In genomic region chr7:100999623-101000022, GRCm38 (mm10) we compare ENCODE assay signal across 24 mouse cellular contexts. TPM values are rescaled to one million over a fixed set of nuclear protein-coding genes. Genes with fewer than 3 reads are reported as not detected.
DNase-seq lines count a peak whose midpoint lies in the region; TF ChIP-seq lines count a peak whose summit lies in the region.
"Had no signal": no experiment of that assay in that cellular context is flagged by ENCODE, and none has a peak within 500 bp of the region (broad histone marks: within the 10 kb centered on the region; RNA-seq: fewer than 3 reads in every experiment).

No protein-coding gene starts in this region.

- TF ChIP-seq CTCF in gastrocnemius, adult 2 months (IDR thresholded peaks at IDR 0.05): no peak
- no peak for TF ChIP-seq CTCF in lung, adult 2 months (IDR thresholded peaks at IDR 0.05; ENCODE audit: insufficient read depth, low read length)

- no peak for DNase-seq in gastrocnemius, adult 2 months
- DNase-seq in gastrocnemius, adult 8-10 months (ENCODE audit: low spot score in 2 of 2): no peak
- peak; percentile 47 for DNase-seq in lung, postnatal 10 days
- DNase-seq in lung, adult 2 months: no peak
- peak; percentile 47 for DNase-seq in NIH3T3 (ENCODE audit: low read depth)
- DNase-seq in right cerebral cortex, postnatal 4 days: no peak
- DNase-seq: adrenal gland, adult 8-10 months; adrenal gland, postnatal 25 days; cerebellum, adult 11-12 months; cerebellum, adult 8-10 months; cerebellum, postnatal 25 days; gastrocnemius, postnatal 25 days had no signal

- 79% methylated on average over 5 of the region's 5 CpGs for WGBS in lung, adult 2 months

- 0 out of 2 replicates have a peak, but pooled peaks cover 2% of the 10 kb centered on the region for H3K4me1 ChIP-seq in lung, adult 2 months (ENCODE audit: control insufficient read depth, insufficient read depth, low read length)
- H3K4me1 ChIP-seq: forebrain, embryonic 13.5 days; hindbrain, embryonic 12.5 days; hindbrain, embryonic 15.5 days had no signal

- intact Hi-C loops in gastrocnemius, adult 2 months (cut with DNase I): no loop called here

- TF ChIP-seq POLR2A in lung, adult 2 months (IDR thresholded peaks at IDR 0.05; ENCODE audit: borderline replicate concordance, extremely low read depth, low read depth, low read length): no peak

- H3K4me3 ChIP-seq in gastrocnemius, adult 2 months: no peak overlapping the region
- H3K4me3 ChIP-seq in lung, adult 2 months (replicated peaks; ENCODE audit: extremely low read depth, low read depth, low read length): no peak overlapping the region
- H3K4me3 ChIP-seq: forebrain, embryonic 10.5 days; forebrain, embryonic 13.5 days; heart, adult 2 months; heart, embryonic 10.5 days; heart, embryonic 13.5 days; hindbrain, embryonic 12.5 days; hindbrain, embryonic 15.5 days had no signal

- H3K27ac ChIP-seq in gastrocnemius, adult 2 months: peak overlapping the region; percentile 20; the same call in 1 of the 2 replicates
- H3K27ac ChIP-seq: forebrain, embryonic 10.5 days; forebrain, embryonic 13.5 days; heart, adult 2 months; heart, embryonic 10.5 days; heart, embryonic 13.5 days; hindbrain, embryonic 12.5 days; hindbrain, embryonic 15.5 days had no signal

RNA-seq across cellular contexts. Expression of gene P2ry2, which starts 13.0 kb away (rescaled TPM):
- total RNA-seq in gastrocnemius, adult 2 months (2021): 10 to 100 TPM; 29.5 to 41.7 TPM
- 10 to 100 TPM; 25.4 to 36.1 (median 33.0) TPM for total RNA-seq in gastrocnemius, adult 8-10 months (2022)
- polyA plus RNA-seq in lung, adult 2 months (2012; rRNA removed): 25.0 and 25.2 TPM in 2 replicates
- polyA plus RNA-seq: CD4-positive, CD25-positive, alpha-beta regulatory T cell, adult 4 months; forebrain, embryonic 13.5 days; forebrain, embryonic 16.5 days had no signal

RNA-seq across cellular contexts. Expression of gene P2ry6, which starts 25.2 kb away (rescaled TPM):
- 1 to 10 TPM in 1 of 2 experiments, under 1 TPM in 1; 0.82 to 1.4 TPM for total RNA-seq in gastrocnemius, adult 2 months (2021)
- 1 to 10 TPM in 2 of 4 experiments, under 1 TPM in 2; 0.53 to 1.2 (median 0.94) TPM for total RNA-seq in gastrocnemius, adult 8-10 months (2022)
- 59.1 and 61.6 TPM in 2 replicates for polyA plus RNA-seq in lung, adult 2 months (2012; rRNA removed)
- total RNA-seq: common myeloid progenitor, adult 5-6 weeks; hematopoietic stem cell, adult 5-6 weeks; MEL had no signal
- polyA plus RNA-seq: CD4-positive, CD25-positive, alpha-beta regulatory T cell, adult 4 months had no signal

Comparison
In these comparisons a context has a peak if more than half of its experiments do, and no peak if none do; other contexts are left out.
1. DNase-seq: peak in lung, postnatal 10 days (single experiment) and NIH3T3 (single experiment); none in gastrocnemius, adult 2 months (single experiment), gastrocnemius, adult 8-10 months (0 of 2), lung, adult 2 months (single experiment) and right cerebral cortex, postnatal 4 days (single experiment).